Mouse (Mus musculus): ENCODE measurements around the gene Gm11549. TPM values are rescaled to one million over a fixed set of nuclear protein-coding genes. Genes with fewer than 3 reads are reported as not detected.

Gene Gm11549
- polyA plus RNA-seq, 1 experiment from 2014 or later: not detected

DNA sequence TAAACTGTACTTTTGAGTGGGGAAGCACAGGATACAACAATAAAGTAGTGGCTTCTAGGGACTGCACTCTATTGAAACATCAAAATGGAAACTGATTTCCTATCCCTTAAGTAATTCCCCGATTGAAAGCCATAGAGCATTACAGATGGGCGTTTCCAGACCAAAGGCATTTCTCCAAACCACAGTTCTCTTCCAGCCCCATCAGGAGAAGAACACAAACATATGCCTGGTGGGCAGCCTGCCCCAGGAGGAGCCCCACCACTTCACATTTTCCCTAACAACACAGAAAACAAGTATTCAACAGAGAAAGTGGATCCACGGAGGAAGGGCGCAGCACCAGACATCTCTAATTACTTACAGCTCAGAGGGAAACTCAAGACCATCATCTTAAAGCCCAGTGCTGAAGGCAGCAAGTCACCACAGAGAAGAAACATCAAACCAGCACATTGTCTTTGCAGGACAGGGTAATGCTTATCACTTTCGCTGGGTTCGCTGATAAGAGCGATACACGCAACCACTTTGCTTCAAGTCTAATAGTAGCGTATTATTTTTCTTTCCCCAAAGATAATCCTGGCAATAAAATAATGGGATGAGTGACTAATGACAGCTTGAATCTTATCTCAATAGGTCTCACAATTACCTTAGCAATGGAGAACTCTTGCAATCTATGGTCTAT lies 28.8 kb downstream of the Gm11549 start:
- peaks cover 10% of the 10 kb centered on the region for H3K4me1 ChIP-seq
- no peaks in the 10 kb centered on the region for H3K36me3 ChIP-seq
- H3K9me3 ChIP-seq (replicated peaks): no peaks in the 10 kb centered on the region
- no peak overlapping the region for H3K4me2 ChIP-seq
- H3K4me3 ChIP-seq: no peak overlapping the region
- 44% methylated on average over 9 of the region's 9 CpGs for WGBS (ENCODE audit: insufficient replicate concordance)
- H3K27me3 ChIP-seq (replicated peaks): 0 out of 2 replicates have a peak, but pooled peaks cover 6% of the 10 kb centered on the region
- H3K9ac ChIP-seq: no peak overlapping the region
- no peak for ATAC-seq
- no peak overlapping the region for H3K27ac ChIP-seq

GRCm38 (mm10) chr3:36491535-36491934 lies 30.1 kb downstream of the Gm11549 start:
- 0 out of 2 replicates have a peak, but pooled peaks cover 4% of the 10 kb centered on the region for H3K27me3 ChIP-seq (replicated peaks)
- H3K4me3 ChIP-seq: no peak overlapping the region
- no peak for ATAC-seq
- H3K4me2 ChIP-seq: no peak overlapping the region
- H3K4me1 ChIP-seq: peaks cover 10% of the 10 kb centered on the region
- no peaks in the 10 kb centered on the region for H3K9me3 ChIP-seq (replicated peaks)
- H3K36me3 ChIP-seq: no peaks in the 10 kb centered on the region
- no peak overlapping the region for H3K9ac ChIP-seq
- 28% methylated on average over 5 of the region's 5 CpGs for WGBS (ENCODE audit: insufficient replicate concordance)
- H3K27ac ChIP-seq: no peak overlapping the region

GRCm38 (mm10) chr3:36489590-36489910 lies 32.1 kb downstream of the Gm11549 start:
- 81% methylated on average over 1 of the region's 1 CpGs for WGBS (ENCODE audit: insufficient replicate concordance)
- H3K4me3 ChIP-seq: no peak overlapping the region
- H3K4me1 ChIP-seq: peaks cover 14% of the 10 kb centered on the region
- no peak for ATAC-seq
- no peak overlapping the region for H3K9ac ChIP-seq
- no peak overlapping the region for H3K4me2 ChIP-seq
- no peaks in the 10 kb centered on the region for H3K27me3 ChIP-seq (replicated peaks)
- no peaks in the 10 kb centered on the region for H3K36me3 ChIP-seq
- no peak overlapping the region for H3K27ac ChIP-seq
- H3K9me3 ChIP-seq (replicated peaks): no peaks in the 10 kb centered on the region

DNA sequence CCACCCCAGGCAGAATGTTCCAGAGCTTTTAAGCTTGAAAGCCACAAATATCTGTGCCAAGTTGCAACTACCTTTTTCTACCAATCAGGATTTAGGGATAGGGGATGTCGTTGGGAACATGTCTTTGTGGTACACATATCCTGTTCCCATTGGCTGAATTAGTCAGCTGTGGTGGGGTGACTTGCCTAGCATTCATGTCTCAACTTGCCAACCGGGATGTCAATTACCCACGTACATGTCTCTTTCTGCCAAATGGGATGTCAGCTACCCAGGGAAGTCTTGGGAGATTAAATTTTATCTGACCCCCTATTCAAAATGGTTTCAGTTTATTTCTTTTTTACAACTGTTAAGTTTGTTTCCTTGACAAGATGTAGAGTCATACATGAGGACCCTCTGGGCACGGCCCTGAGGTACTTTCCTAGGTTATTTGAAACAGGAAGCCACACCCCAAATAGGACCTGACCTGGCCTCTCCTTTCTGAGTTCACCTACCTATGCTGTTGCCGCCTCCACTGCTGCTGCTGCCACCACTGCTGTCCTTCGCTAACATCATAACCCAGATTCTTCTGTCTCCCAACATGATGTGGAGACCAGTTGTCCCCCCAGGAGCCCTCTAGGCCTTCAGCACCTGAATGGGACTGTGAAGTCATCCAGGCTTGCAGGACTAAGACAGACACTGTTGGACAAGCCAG lies 32.6 kb downstream of the Gm11549 start:
- H3K27ac ChIP-seq: no peak overlapping the region
- H3K9me3 ChIP-seq (replicated peaks): no peaks in the 10 kb centered on the region
- no peak overlapping the region for H3K4me2 ChIP-seq
- H3K9ac ChIP-seq: no peak overlapping the region
- no peaks in the 10 kb centered on the region for H3K36me3 ChIP-seq
- peaks cover 14% of the 10 kb centered on the region for H3K4me1 ChIP-seq
- H3K27me3 ChIP-seq (replicated peaks): no peaks in the 10 kb centered on the region
- H3K4me3 ChIP-seq: no peak overlapping the region
- no peak for ATAC-seq
- 65% methylated on average over 6 of the region's 6 CpGs for WGBS (ENCODE audit: insufficient replicate concordance)

- ATAC-seq: no peak
- Histone ChIP-seq H3K36me3 (no peaks in the 10 kb centered on the region), H3K4me1 (peaks cover 14% of the 10 kb centered on the region), H3K9ac (no peak overlapping the region), H3K27ac (no peak overlapping the region), H3K4me2 (no peak overlapping the region), H3K9me3 (replicated peaks) (no peaks in the 10 kb centered on the region), H3K4me3 (no peak overlapping the region), H3K27me3 (replicated peaks) (no peaks in the 10 kb centered on the region)
- WGBS (ENCODE audit: insufficient replicate concordance): 57% methylated on average over 1 of the region's 1 CpGs
These were observed 33.2 kb downstream of the Gm11549 start for GRCm38 (mm10) chr3:36488367-36488766.

GRCm38 (mm10) chr3:36486881-36487280 lies 34.7 kb downstream of the Gm11549 start:
- Histone ChIP-seq H3K27me3 (replicated peaks) (no peaks in the 10 kb centered on the region), H3K9me3 (replicated peaks) (no peaks in the 10 kb centered on the region), H3K36me3 (no peaks in the 10 kb centered on the region), H3K4me3 (no peak overlapping the region), H3K4me1 (0 out of 2 replicates have a peak, but pooled peaks cover 8% of the 10 kb centered on the region), H3K4me2 (no peak overlapping the region), H3K9ac (no peak overlapping the region), H3K27ac (no peak overlapping the region)
- no peak for ATAC-seq
- WGBS (ENCODE audit: insufficient replicate concordance): 58% methylated on average over 6 of the region's 6 CpGs

DNA sequence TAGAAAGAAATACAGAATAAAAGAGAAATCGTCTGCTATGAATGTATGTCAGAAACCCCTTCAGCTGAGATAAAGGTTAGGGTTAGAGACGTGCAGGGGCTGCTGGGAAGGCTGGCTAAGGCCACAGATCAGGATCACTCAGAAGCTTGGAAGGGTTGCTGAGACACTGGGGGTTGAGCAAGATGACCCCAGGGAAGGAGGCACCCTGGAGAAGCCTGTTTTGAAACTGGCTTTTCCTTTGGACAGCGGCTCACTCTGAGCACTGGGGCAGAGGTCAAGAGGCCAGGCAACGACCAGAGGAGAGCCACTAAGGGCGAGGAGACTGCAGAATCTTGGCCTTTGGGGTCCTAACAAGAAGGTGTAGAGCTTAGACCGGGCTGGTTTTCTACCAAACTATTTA lies 35.4 kb downstream of the Gm11549 start:
- 43% methylated on average over 6 of the region's 6 CpGs for WGBS (ENCODE audit: insufficient replicate concordance)
- no peaks in the 10 kb centered on the region for H3K36me3 ChIP-seq
- no peak overlapping the region for H3K4me2 ChIP-seq
- no peaks in the 10 kb centered on the region for H3K27me3 ChIP-seq (replicated peaks)
- no peak overlapping the region for H3K27ac ChIP-seq
- H3K4me3 ChIP-seq: no peak overlapping the region
- no peak overlapping the region for H3K9ac ChIP-seq
- H3K9me3 ChIP-seq (replicated peaks): no peaks in the 10 kb centered on the region
- H3K4me1 ChIP-seq: 0 out of 2 replicates have a peak, but pooled peaks cover 4% of the 10 kb centered on the region
- no peak for ATAC-seq

DNA sequence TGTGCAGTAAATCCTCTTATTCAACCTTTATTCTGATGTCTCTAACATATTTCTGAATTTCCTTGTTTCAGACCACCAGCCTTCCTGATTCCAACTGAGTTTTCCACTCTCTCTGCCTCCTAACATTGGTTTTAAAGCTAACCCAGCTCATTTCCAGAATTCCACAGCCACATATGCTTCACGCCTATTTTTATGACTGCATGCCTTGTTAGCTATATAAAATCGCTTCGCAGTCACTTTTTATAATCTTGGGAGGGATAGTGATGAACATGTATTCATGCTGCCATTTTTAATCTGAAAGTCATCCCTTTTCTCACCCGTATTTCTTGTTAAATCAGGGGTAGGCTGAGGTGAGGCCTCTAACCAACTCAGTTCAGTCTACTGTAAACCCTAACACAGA lies 37.3 kb downstream of the Gm11549 start:
- 0 out of 2 replicates have a peak, but pooled peaks cover 3% of the 10 kb centered on the region for H3K4me1 ChIP-seq
- WGBS (ENCODE audit: insufficient replicate concordance): 81% methylated on average over 4 of the region's 4 CpGs
- no peak overlapping the region for H3K4me2 ChIP-seq
- ATAC-seq: no peak
- no peaks in the 10 kb centered on the region for H3K9me3 ChIP-seq (replicated peaks)
- H3K27me3 ChIP-seq (replicated peaks): no peaks in the 10 kb centered on the region
- H3K36me3 ChIP-seq: no peaks in the 10 kb centered on the region
- H3K4me3 ChIP-seq: no peak overlapping the region
- no peak overlapping the region for H3K27ac ChIP-seq
- H3K9ac ChIP-seq: no peak overlapping the region

DNA sequence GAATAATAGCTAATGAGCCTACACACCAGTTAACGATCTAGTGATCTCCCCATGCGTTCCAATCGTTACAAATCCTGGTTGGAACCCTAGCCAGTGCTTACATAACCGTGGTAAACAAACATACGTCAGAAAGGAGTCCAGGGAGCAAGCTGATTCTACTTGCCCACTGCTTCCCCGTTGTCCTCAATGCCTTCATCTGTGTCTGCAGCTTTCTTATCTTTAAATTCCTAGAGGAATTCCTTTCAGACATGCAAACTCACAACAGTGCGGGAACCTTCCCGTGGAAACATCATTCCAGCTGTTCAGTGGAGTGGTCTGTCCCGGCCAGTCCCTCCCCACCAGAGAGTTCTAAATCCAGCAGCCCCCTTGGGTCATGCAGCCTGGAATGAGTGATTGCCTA lies 38.7 kb downstream of the Gm11549 start:
- H3K36me3 ChIP-seq: no peaks in the 10 kb centered on the region
- peak overlapping the region; percentile 4; the same call in 1 of the 2 replicates for H3K4me2 ChIP-seq
- no peak overlapping the region for H3K9ac ChIP-seq
- H3K27me3 ChIP-seq (replicated peaks): no peaks in the 10 kb centered on the region
- H3K4me3 ChIP-seq: no peak overlapping the region
- no peak overlapping the region for H3K27ac ChIP-seq
- 52% methylated on average over 9 of the region's 9 CpGs for WGBS (ENCODE audit: insufficient replicate concordance)
- H3K4me1 ChIP-seq: 0 out of 2 replicates have a peak, but pooled peaks cover 3% of the 10 kb centered on the region
- no peaks in the 10 kb centered on the region for H3K9me3 ChIP-seq (replicated peaks)
- peak; percentile 37; the same call in 1 of the 2 replicates for ATAC-seq

- H3K4me3 ChIP-seq: no peak overlapping the region
- no peaks in the 10 kb centered on the region for H3K36me3 ChIP-seq
- H3K9me3 ChIP-seq (replicated peaks): no peaks in the 10 kb centered on the region
- no peak for ATAC-seq
- WGBS (ENCODE audit: insufficient replicate concordance): 29% methylated on average over 11 of the region's 11 CpGs
- H3K9ac ChIP-seq: no peak overlapping the region
- H3K27ac ChIP-seq: no peak overlapping the region
- H3K27me3 ChIP-seq (replicated peaks): no peaks in the 10 kb centered on the region
- no peak overlapping the region for H3K4me2 ChIP-seq
- H3K4me1 ChIP-seq: peaks cover 5% of the 10 kb centered on the region; the same call in 1 of the 2 replicates
These were observed 39.8 kb downstream of the Gm11549 start for GRCm38 (mm10) chr3:36481776-36482193.

DNA sequence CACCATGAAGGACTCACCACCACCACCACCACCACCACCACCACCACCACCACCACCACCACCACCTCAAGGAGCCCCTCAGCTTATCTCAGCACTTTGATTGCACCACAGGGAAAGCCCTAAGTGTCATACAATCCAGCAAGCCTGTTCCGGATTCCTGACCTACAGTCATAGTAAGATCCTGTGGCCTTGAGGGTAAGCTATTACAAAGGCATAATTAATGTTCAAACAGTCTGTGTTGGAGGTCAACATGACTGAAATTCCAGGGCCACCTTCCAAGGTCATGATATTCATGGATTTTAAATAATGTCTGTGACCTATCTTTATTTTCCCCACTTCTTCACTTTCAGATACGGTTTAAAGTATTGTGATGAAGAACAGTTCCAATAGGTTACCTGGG lies 41.1 kb downstream of the Gm11549 start:
- H3K4me1 ChIP-seq: peaks cover 14% of the 10 kb centered on the region
- no peak overlapping the region for H3K4me3 ChIP-seq
- no peaks in the 10 kb centered on the region for H3K36me3 ChIP-seq
- no peaks in the 10 kb centered on the region for H3K9me3 ChIP-seq (replicated peaks)
- ATAC-seq: no peak
- no peaks in the 10 kb centered on the region for H3K27me3 ChIP-seq (replicated peaks)
- no peak overlapping the region for H3K9ac ChIP-seq
- 75% methylated on average over 2 of the region's 2 CpGs for WGBS (ENCODE audit: insufficient replicate concordance)
- H3K4me2 ChIP-seq: no peak overlapping the region
- no peak overlapping the region for H3K27ac ChIP-seq

- no peak overlapping the region for H3K9ac ChIP-seq
- H3K4me3 ChIP-seq: no peak overlapping the region
- no peaks in the 10 kb centered on the region for H3K27me3 ChIP-seq (replicated peaks)
- WGBS (ENCODE audit: insufficient replicate concordance): 79% methylated on average over 8 of the region's 8 CpGs
- no peak overlapping the region for H3K27ac ChIP-seq
- no peak overlapping the region for H3K4me2 ChIP-seq
- H3K9me3 ChIP-seq (replicated peaks): no peaks in the 10 kb centered on the region
- peaks cover 27% of the 10 kb centered on the region for H3K4me1 ChIP-seq
- ATAC-seq: no peak
- no peaks in the 10 kb centered on the region for H3K36me3 ChIP-seq
These were observed 42.8 kb downstream of the Gm11549 start for GRCm38 (mm10) chr3:36478776-36479175.
